Mouse (Mus musculus) ES-Bruce4 (cell line): ENCODE data around the gene Plac1. TPM values are rescaled to one million over a fixed set of nuclear protein-coding genes. Genes with fewer than 3 reads are reported as not detected.

Experiments used
- H3K27ac ChIP-seq: 2 replicates; pipeline ENCODE4 v1.5.1; 2012; ENCODE audit warnings: low read length, inconsistent platforms; ENCODE audit not compliant: insufficient read depth
- H3K27me3 ChIP-seq: 2 replicates; pipeline ENCODE4 v1.6.1; 2012; ENCODE audit warnings: mild to moderate bottlenecking, low read length, inconsistent platforms; ENCODE audit not compliant: control insufficient read depth, poor library complexity, insufficient read depth, severe bottlenecking
- H3K36me3 ChIP-seq: 2 replicates; pipeline ENCODE4 v1.6.1; 2012; ENCODE audit warnings: inconsistent platforms, mild to moderate bottlenecking, low read length, moderate library complexity; ENCODE audit not compliant: control insufficient read depth, poor library complexity, insufficient read depth, severe bottlenecking
- H3K4me1 ChIP-seq: one replicate; pipeline ENCODE4 v1.8.1; 2011; ENCODE audit warnings: low read length; ENCODE audit not compliant: control insufficient read depth, insufficient read depth
- H3K4me3 ChIP-seq: 2 replicates; pipeline ENCODE4 v1.5.1; 2011; ENCODE audit warnings: low read depth, mild to moderate bottlenecking, low read length
- H3K9ac ChIP-seq: 2 replicates; pipeline ENCODE4 v1.6.1; 2012; ENCODE audit warnings: low read depth, mild to moderate bottlenecking, inconsistent platforms; ENCODE audit not compliant: poor library complexity, severe bottlenecking
- H3K9me3 ChIP-seq: replicated peaks from 2 replicates; pipeline ENCODE4 v1.6.1; 2012; ENCODE audit warnings: mild to moderate bottlenecking, low read length, inconsistent platforms; ENCODE audit not compliant: control insufficient read depth, poor library complexity, insufficient read depth, severe bottlenecking
- CTCF ChIP-seq: IDR thresholded peaks from one replicate; pipeline ENCODE4 v1.8.1; 2011; ENCODE audit warnings: low read depth, low read length
- EP300 ChIP-seq: IDR thresholded peaks from 2 replicates; pipeline ENCODE4 v1.6.1; 2011; ENCODE audit warnings: low read depth, low read length; ENCODE audit not compliant: insufficient read depth
- POLR2A ChIP-seq: IDR thresholded peaks from one replicate; pipeline ENCODE4 v1.8.1; 2011; ENCODE audit warnings: low read length; ENCODE audit not compliant: insufficient read depth
- polyA plus RNA-seq: library from polyadenylated mRNA; stranded (reverse); fragments of >200 nt; gene quantifications from 2 replicates; pipeline ENCODE4 v1.2.4, GENCODE M21; 2011; ENCODE audit warnings: low read depth; ENCODE audit not compliant: missing spikeins, insufficient read depth, insufficient read length

Plac1 gene
- polyA plus RNA-seq, 1 experiment = 2.1 TPM

GRCm38 (mm10) chrX:53188692-53189091 is 51.2 kb downstream of the Plac1 start:
- no peak overlapping the region for H3K27ac ChIP-seq
- no peaks in the 10 kb centered on the region for H3K4me1 ChIP-seq
- no peaks in the 10 kb centered on the region for H3K27me3 ChIP-seq
- TF ChIP-seq CTCF = no peak
- no peak for TF ChIP-seq POLR2A
- H3K36me3 ChIP-seq = no peaks in the 10 kb centered on the region
- H3K9me3 ChIP-seq = no peaks in the 10 kb centered on the region
- no peak overlapping the region for H3K9ac ChIP-seq
- H3K4me3 ChIP-seq = no peak overlapping the region

- H3K9ac ChIP-seq = no peak overlapping the region
- no peak overlapping the region for H3K27ac ChIP-seq
- H3K9me3 ChIP-seq = no peaks in the 10 kb centered on the region
- no peaks in the 10 kb centered on the region for H3K4me1 ChIP-seq
- H3K27me3 ChIP-seq = no peaks in the 10 kb centered on the region
- no peak for TF ChIP-seq EP300
- TF ChIP-seq POLR2A = no peak
- no peak for TF ChIP-seq CTCF
- no peak overlapping the region for H3K4me3 ChIP-seq
- no peaks in the 10 kb centered on the region for H3K36me3 ChIP-seq
Measured at GRCm38 (mm10) chrX:53179801-53180200, 60.1 kb downstream of the Plac1 start.

- H3K9ac ChIP-seq = no peak overlapping the region
- H3K4me3 ChIP-seq = no peak overlapping the region
- TF ChIP-seq CTCF (no peak), EP300 (no peak), POLR2A (no peak)
- no peaks in the 10 kb centered on the region for H3K27me3 ChIP-seq
- no peaks in the 10 kb centered on the region for H3K9me3 ChIP-seq
- H3K27ac ChIP-seq = no peak overlapping the region
- H3K36me3 ChIP-seq = no peaks in the 10 kb centered on the region
- H3K4me1 ChIP-seq = no peaks in the 10 kb centered on the region
Measured at GRCm38 (mm10) chrX:53176296-53176695, 63.6 kb downstream of the Plac1 start.

GRCm38 (mm10) chrX:53168623-53169022 is 71.3 kb downstream of the Plac1 start:
- H3K27ac ChIP-seq = no peak overlapping the region
- no peaks in the 10 kb centered on the region for H3K4me1 ChIP-seq
- H3K4me3 ChIP-seq = no peak overlapping the region
- TF ChIP-seq POLR2A (no peak), CTCF (no peak), EP300 (no peak)
- no peak overlapping the region for H3K9ac ChIP-seq
- no peaks in the 10 kb centered on the region for H3K27me3 ChIP-seq
- no peaks in the 10 kb centered on the region for H3K36me3 ChIP-seq
- no peaks in the 10 kb centered on the region for H3K9me3 ChIP-seq

GRCm38 (mm10) chrX:53166901-53167525 is 72.9 kb downstream of the Plac1 start:
- H3K9me3 ChIP-seq = no peaks in the 10 kb centered on the region
- H3K9ac ChIP-seq = no peak overlapping the region
- no peak overlapping the region for H3K4me3 ChIP-seq
- no peaks in the 10 kb centered on the region for H3K36me3 ChIP-seq
- H3K27me3 ChIP-seq = no peaks in the 10 kb centered on the region
- TF ChIP-seq EP300 = no peak
- TF ChIP-seq POLR2A = no peak
- TF ChIP-seq CTCF = no peak
- no peaks in the 10 kb centered on the region for H3K4me1 ChIP-seq
- no peak overlapping the region for H3K27ac ChIP-seq

GRCm38 (mm10) chrX:53166251-53166900 is 73.5 kb downstream of the Plac1 start:
- Histone ChIP-seq H3K9ac (no peak overlapping the region), H3K4me3 (no peak overlapping the region), H3K4me1 (no peaks in the 10 kb centered on the region), H3K9me3 (no peaks in the 10 kb centered on the region), H3K36me3 (no peaks in the 10 kb centered on the region), H3K27ac (no peak overlapping the region), H3K27me3 (no peaks in the 10 kb centered on the region)
- TF ChIP-seq CTCF (no peak), POLR2A (no peak), EP300 (no peak)
